Mouse (Mus musculus) liver, postnatal 0 days (tissue): ENCODE data around the gene BC030867.

ENCODE experiments used
- CTCF ChIP-seq: sonication (generic); IDR thresholded peaks from 2 replicates; pipeline ENCODE4 v1.5.1; 2016; ENCODE audit warnings: antibody characterized with exemption, low read depth
- EP300 ChIP-seq: IDR thresholded peaks from 2 replicates; pipeline ENCODE4 v1.6.1; 2016; ENCODE audit warnings: antibody characterized with exemption, low read depth, mild to moderate bottlenecking

DNA sequence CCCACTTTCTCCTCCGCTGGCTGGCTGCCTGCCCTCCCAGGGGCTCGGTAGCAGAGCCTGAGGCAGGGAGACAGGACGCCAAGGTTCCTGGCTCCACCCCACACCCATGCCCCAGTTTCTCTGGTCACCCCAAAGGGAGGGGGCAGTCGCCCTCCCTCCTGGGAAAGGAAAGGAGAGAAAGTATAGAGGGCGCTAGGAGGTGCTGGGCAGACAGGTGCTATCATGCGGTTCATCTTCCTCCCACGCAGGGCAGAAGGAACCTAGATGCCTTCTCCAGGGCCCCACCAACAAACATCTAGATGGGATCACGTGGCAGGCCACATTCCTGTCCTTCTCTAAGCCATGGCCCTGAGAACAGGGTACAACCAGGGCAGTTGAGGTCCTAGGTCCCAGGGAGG lies 26.7 kb upstream of the BC030867 start:
- TF ChIP-seq CTCF = no peak
- no peak for TF ChIP-seq EP300
